Mouse (Mus musculus): ENCODE data around the gene Srsf9. TPM values are rescaled to one million over a fixed set of nuclear protein-coding genes. Genes with fewer than 3 reads are reported as not detected.
"Not testable (repeated sequence)": the region's sequence is repeated elsewhere in the genome, so short reads cannot be mapped to it uniquely, and the experiment has no call there.

The Srsf9 gene
- polyA plus RNA-seq, 1 experiment from 2014 or later = 383 TPM

- Histone ChIP-seq H3K9me3 (no peaks in the 10 kb centered on the region), H3K27me3 (no peaks in the 10 kb centered on the region), H3K27ac (no peak overlapping the region), H3K9ac (0 out of 2 replicates have a peak overlapping the region, but pooled peaks have one; percentile 22), H3K4me1 (peaks cover 26% of the 10 kb centered on the region), H3K36me3 (replicated peaks) (no peaks in the 10 kb centered on the region), H3K4me3 (replicated peaks) (no peak overlapping the region), H3K4me2 (no peak overlapping the region)
- 71% methylated on average over 5 of the region's 5 CpGs for WGBS
- ATAC-seq (ENCODE audit: low FRiP score) = no peak
These were observed 32.9 kb downstream of the Srsf9 start for GRCm38 (mm10) chr5:115359851-115360372.

GRCm38 (mm10) chr5:115362216-115362615, 35.2 kb downstream of the Srsf9 start:
- Histone ChIP-seq H3K27ac (no peak overlapping the region), H3K9me3 (no peaks in the 10 kb centered on the region), H3K36me3 (replicated peaks) (no peaks in the 10 kb centered on the region), H3K4me2 (no peak overlapping the region), H3K4me1 (peaks cover 27% of the 10 kb centered on the region), H3K4me3 (replicated peaks) (no peak overlapping the region), H3K27me3 (no peaks in the 10 kb centered on the region), H3K9ac (no peak overlapping the region)
- WGBS = 40% methylated on average over 6 of the region's 7 CpGs
- ATAC-seq (ENCODE audit: low FRiP score) = no peak

DNA sequence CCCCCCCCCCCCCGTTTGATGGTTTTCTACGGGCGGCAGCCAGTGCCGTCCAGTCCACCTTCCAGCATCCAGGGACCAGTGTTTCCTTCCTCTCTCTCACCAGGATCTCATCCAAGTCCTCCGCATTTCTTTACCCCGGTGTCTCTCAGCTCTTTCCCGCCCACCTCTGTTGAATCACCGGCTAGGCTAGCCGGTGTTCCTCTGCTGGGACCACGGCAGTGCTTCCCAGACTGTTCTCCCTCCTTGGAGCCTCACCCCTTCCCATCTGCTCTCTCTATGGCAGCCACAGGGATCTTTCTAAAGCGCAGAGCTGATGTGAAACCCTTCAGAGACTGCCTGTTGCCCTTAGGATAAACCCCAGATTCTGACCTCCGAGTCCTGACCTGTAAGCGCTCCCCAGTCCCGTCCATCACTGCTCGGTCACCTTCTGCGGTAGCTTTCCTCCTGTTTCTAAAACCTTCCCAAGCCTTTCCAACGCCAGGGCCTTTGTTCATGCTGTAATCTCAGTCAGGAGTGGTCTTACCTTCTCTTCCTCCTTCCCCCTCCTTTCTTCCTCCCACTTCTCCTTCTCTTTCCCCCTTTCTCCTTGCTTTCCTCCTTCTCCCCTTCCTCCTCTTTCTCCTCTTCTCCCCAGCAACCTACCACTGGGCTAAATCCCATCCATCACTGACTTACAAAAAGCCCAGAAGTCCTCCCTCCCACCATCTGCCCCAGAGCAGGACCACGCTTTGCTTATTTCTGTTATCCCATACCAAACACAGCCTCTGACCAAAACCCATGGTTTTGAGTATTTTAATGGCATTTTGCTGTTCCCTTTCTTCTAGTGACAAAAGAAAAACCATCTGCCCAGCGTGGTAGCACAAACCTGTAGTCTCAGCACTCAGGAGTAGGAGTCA, 36.1 kb downstream of the Srsf9 start:
- Histone ChIP-seq H3K4me2 (peak overlapping the region; percentile 8; the same call in 1 of the 2 replicates), H3K27ac (peak overlapping the region; percentile 47), H3K27me3 (no peaks in the 10 kb centered on the region), H3K4me3 (replicated peaks) (no peak overlapping the region), H3K36me3 (replicated peaks) (no peaks in the 10 kb centered on the region), H3K9ac (no peak overlapping the region), H3K9me3 (no peaks in the 10 kb centered on the region), H3K4me1 (peaks cover 27% of the 10 kb centered on the region)
- WGBS = 20% methylated on average over 19 of the region's 19 CpGs
- ATAC-seq (ENCODE audit: low FRiP score) = no peak

DNA sequence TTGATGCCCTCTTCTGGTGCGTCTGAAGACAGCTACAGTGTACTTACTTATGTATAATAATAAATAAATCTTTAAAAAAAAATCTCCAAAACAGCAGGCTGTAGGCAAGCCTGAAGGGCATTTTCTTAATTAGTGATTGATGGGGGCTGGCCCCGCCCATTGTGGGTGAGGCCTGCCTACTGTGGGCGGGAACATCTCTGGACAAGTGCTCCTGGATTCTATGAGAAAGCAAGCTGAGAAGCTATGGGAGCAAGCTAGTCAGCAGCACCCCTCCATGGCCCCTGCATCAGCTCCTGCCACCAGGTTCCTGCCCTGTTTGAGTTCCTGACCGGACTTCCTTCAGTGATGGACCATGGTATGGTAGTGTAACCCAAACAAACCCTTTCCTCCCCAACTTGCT, 37.8 kb downstream of the Srsf9 start:
- ATAC-seq (ENCODE audit: low FRiP score) = no peak
- no peak overlapping the region for H3K9ac ChIP-seq
- no peaks in the 10 kb centered on the region for H3K36me3 ChIP-seq (replicated peaks)
- no peaks in the 10 kb centered on the region for H3K9me3 ChIP-seq
- WGBS = 94% methylated on average over 4 of the region's 4 CpGs
- no peak overlapping the region for H3K4me3 ChIP-seq (replicated peaks)
- no peak overlapping the region for H3K27ac ChIP-seq
- no peak overlapping the region for H3K4me2 ChIP-seq
- no peaks in the 10 kb centered on the region for H3K27me3 ChIP-seq
- H3K4me1 ChIP-seq = peaks cover 21% of the 10 kb centered on the region

DNA sequence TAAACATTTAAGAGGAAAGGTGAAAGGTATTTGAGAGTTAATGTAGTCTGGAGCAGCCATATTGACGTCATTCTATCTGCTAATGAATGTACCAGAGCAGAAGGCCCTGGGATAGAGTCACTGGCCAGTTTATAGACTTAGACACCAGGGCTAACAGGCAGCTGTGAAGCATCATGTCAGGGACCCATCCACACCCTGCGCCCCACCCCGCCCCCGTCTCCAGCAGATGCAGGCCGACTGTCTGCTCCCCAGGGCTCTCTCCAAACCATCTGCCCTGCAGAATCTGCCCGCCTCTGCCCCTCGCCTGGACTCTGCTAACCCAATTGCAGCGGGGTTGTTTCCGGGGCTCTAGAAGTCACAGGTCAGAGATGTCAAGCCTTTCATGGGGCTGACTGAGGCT, 44.8 kb downstream of the Srsf9 start:
- Histone ChIP-seq H3K27ac (peak overlapping the region; percentile 51; the same call in 1 of the 2 replicates), H3K9ac (no peak overlapping the region)
- ATAC-seq (ENCODE audit: low FRiP score) = no peak

DNA sequence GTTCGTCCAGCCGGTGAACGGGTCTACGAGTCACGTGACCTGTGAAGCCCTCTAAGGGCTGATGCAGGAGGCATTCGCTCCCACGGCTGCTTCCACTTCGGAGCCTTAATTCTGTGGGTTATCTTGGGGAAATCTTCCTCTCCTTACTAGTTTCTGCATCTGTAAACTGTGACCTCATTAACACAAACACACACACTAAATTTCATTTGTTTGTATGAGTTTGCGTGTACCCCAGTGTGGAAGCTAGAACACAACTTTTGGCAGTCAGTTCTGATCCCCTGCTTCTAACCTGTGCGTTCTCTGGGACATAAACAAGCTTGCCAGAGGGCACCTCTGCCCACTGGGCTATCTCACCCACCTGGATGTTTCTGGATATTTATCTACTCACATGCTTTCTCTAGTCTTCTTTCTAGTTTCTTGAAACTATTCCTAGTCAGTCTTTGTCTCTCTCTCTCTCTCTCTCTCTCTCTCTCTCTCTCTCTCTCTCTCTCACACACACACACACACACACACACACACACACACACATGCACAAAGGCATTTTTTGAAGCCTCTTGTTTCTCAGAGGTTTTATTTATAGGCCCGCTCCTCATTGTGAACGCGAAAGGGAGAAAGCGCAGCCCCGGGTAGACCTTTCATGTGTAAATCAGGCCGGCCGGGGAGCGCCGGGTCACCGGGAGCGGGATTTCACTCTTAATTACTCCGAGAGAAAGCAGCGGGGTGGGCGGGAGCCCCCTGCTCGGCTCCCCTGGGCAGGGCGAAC, 46.6 kb downstream of the Srsf9 start:
- H3K27me3 ChIP-seq = no peaks in the 10 kb centered on the region
- H3K9ac ChIP-seq = peak overlapping the region; percentile 44; the same call in 1 of the 2 replicates
- peak overlapping the region; percentile 93 for H3K27ac ChIP-seq
- H3K9me3 ChIP-seq = no peaks in the 10 kb centered on the region
- H3K4me1 ChIP-seq = peaks cover 23% of the 10 kb centered on the region
- 6% methylated on average over 26 of the region's 26 CpGs for WGBS
- no peaks in the 10 kb centered on the region for H3K36me3 ChIP-seq (replicated peaks)
- peak; percentile 92 for ATAC-seq (ENCODE audit: low FRiP score)
- peak overlapping the region; percentile 26 for H3K4me3 ChIP-seq (replicated peaks)
- H3K4me2 ChIP-seq = peak overlapping the region; percentile 50

More for the DNA sequence above, 44.8 kb downstream of the Srsf9 start:
- Histone ChIP-seq H3K4me1 (peaks cover 23% of the 10 kb centered on the region), H3K9me3 (no peaks in the 10 kb centered on the region), H3K4me2 (no peak overlapping the region), H3K36me3 (replicated peaks) (no peaks in the 10 kb centered on the region), H3K27me3 (no peaks in the 10 kb centered on the region), H3K4me3 (replicated peaks) (no peak overlapping the region)
- 48% methylated on average over 9 of the region's 9 CpGs for WGBS

GRCm38 (mm10) chr5:115374204-115374820, 47.3 kb downstream of the Srsf9 start:
- H3K9me3 ChIP-seq = no peaks in the 10 kb centered on the region
- H3K4me2 ChIP-seq = peak overlapping the region; percentile 50
- no peaks in the 10 kb centered on the region for H3K27me3 ChIP-seq
- H3K4me3 ChIP-seq (replicated peaks) = peak overlapping the region; percentile 26
- peak overlapping the region; percentile 93 for H3K27ac ChIP-seq
- peaks cover 23% of the 10 kb centered on the region for H3K4me1 ChIP-seq
- 10% methylated on average over 11 of the region's 11 CpGs for WGBS
- no peaks in the 10 kb centered on the region for H3K36me3 ChIP-seq (replicated peaks)
- ATAC-seq (ENCODE audit: low FRiP score) = no peak
- peak overlapping the region; percentile 44; the same call in 1 of the 2 replicates for H3K9ac ChIP-seq

GRCm38 (mm10) chr5:115375436-115375835, 48.5 kb downstream of the Srsf9 start:
- no peaks in the 10 kb centered on the region for H3K9me3 ChIP-seq
- peak overlapping the region; percentile 37; the same call in 1 of the 2 replicates for H3K27ac ChIP-seq
- H3K4me2 ChIP-seq = no peak overlapping the region
- no peak overlapping the region for H3K4me3 ChIP-seq (replicated peaks)
- peaks cover 23% of the 10 kb centered on the region for H3K4me1 ChIP-seq
- no peaks in the 10 kb centered on the region for H3K36me3 ChIP-seq (replicated peaks)
- no peaks in the 10 kb centered on the region for H3K27me3 ChIP-seq
- WGBS = 81% methylated on average over 2 of the region's 2 CpGs
- no peak for ATAC-seq (ENCODE audit: low FRiP score)
- no peak overlapping the region for H3K9ac ChIP-seq

DNA sequence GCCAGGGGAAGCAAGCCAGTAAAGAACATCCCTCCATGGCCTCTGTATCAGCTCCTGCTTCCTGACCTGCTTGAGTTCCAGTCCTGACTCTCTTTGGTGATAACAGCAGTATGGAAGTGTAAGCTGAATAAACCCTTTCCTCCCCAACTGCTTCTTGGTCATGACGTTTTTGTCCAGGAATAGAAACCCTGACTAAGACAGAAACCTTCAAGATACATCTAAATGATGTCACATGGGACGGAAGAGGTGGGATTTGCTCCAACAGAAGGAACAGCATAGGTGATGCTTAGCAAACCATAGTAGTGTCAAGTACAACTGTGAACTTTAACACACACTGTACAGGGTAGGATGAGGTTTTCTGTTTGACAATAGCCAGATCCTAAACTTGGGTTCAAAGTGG, 51.9 kb downstream of the Srsf9 start:
- not testable (repeated sequence) for ATAC-seq (ENCODE audit: low FRiP score); H3K9ac ChIP-seq; H3K9me3 ChIP-seq; H3K27me3 ChIP-seq; H3K4me3 ChIP-seq (replicated peaks); H3K4me2 ChIP-seq; H3K4me1 ChIP-seq; H3K36me3 ChIP-seq (replicated peaks); H3K27ac ChIP-seq
- 88% methylated on average over 2 of the region's 2 CpGs for whole genome bisulfite sequencing

Other genes starting within 250 kb of the Srsf9 start
- 26.1 and 29.4 TPM in 2 replicates for gene Gm10401, start 228.9 kb upstream of the Srsf9 start, polyA plus RNA-seq (2016; fragmentation: Nextera tagmentation; extraction: Ambion mirVana)
- 32.7 and 33.0 TPM in 2 replicates for gene Acads, start 207.8 kb upstream of the Srsf9 start, polyA plus RNA-seq (2016; fragmentation: Nextera tagmentation; extraction: Ambion mirVana)
- 68.6 and 69.8 TPM in 2 replicates for gene Unc119b, start 192.2 kb upstream of the Srsf9 start, polyA plus RNA-seq (2016; fragmentation: Nextera tagmentation; extraction: Ambion mirVana)
- 50.3 and 50.8 TPM in 2 replicates for gene Mlec, start 169.0 kb upstream of the Srsf9 start, polyA plus RNA-seq (2016; fragmentation: Nextera tagmentation; extraction: Ambion mirVana)
- 6.0 and 6.1 TPM in 2 replicates for gene Cabp1, start 132.8 kb upstream of the Srsf9 start, polyA plus RNA-seq (2016; fragmentation: Nextera tagmentation; extraction: Ambion mirVana)
- gene Pop5, start 91.3 kb upstream of the Srsf9 start, polyA plus RNA-seq (2016; fragmentation: Nextera tagmentation; extraction: Ambion mirVana) = 90.5 and 97.1 TPM in 2 replicates
- gene Rnf10, start 54.3 kb upstream of the Srsf9 start, polyA plus RNA-seq (2016; fragmentation: Nextera tagmentation; extraction: Ambion mirVana) = 187 and 195 TPM in 2 replicates
- gene Coq5, start 47.5 kb upstream of the Srsf9 start, polyA plus RNA-seq (2016; fragmentation: Nextera tagmentation; extraction: Ambion mirVana) = 54.3 and 57.1 TPM in 2 replicates
- 1,436 and 1,463 TPM in 2 replicates for gene Dynll1, start 26.2 kb upstream of the Srsf9 start, polyA plus RNA-seq (2016; fragmentation: Nextera tagmentation; extraction: Ambion mirVana)
- 41.5 and 42.1 TPM in 2 replicates for gene Gatc, start 14.0 kb downstream of the Srsf9 start, polyA plus RNA-seq (2016; fragmentation: Nextera tagmentation; extraction: Ambion mirVana)
- 54.5 and 55.6 TPM in 2 replicates for gene Triap1, start 14.0 kb downstream of the Srsf9 start, polyA plus RNA-seq (2016; fragmentation: Nextera tagmentation; extraction: Ambion mirVana)
- 728 and 759 TPM in 2 replicates for gene Cox6a1, start 21.8 kb downstream of the Srsf9 start, polyA plus RNA-seq (2016; fragmentation: Nextera tagmentation; extraction: Ambion mirVana)
- 161 and 182 TPM in 2 replicates for gene Msi1, start 102.4 kb downstream of the Srsf9 start, polyA plus RNA-seq (2016; fragmentation: Nextera tagmentation; extraction: Ambion mirVana)
- not detected in 2 replicates for gene Pla2g1b, start 139.1 kb downstream of the Srsf9 start, polyA plus RNA-seq (2016; fragmentation: Nextera tagmentation; extraction: Ambion mirVana)
- 20.0 and 23.2 TPM in 2 replicates for gene Sirt4, start 157.5 kb downstream of the Srsf9 start, polyA plus RNA-seq (2016; fragmentation: Nextera tagmentation; extraction: Ambion mirVana)
- gene Pxn, start 179.5 kb downstream of the Srsf9 start, polyA plus RNA-seq (2016; fragmentation: Nextera tagmentation; extraction: Ambion mirVana) = 24.6 and 25.3 TPM in 2 replicates
- gene Rplp0, start 232.3 kb downstream of the Srsf9 start, polyA plus RNA-seq (2016; fragmentation: Nextera tagmentation; extraction: Ambion mirVana) = 860 and 944 TPM in 2 replicates
- gene Gcn1l1, start 238.1 kb downstream of the Srsf9 start, polyA plus RNA-seq (2016; fragmentation: Nextera tagmentation; extraction: Ambion mirVana) = 60.4 and 67.4 TPM in 2 replicates

Data from forebrain, embryonic 12.5 days (tissue).